Mouse (Mus musculus): ENCODE results near the gene 4933409G03Rik.
"Not testable (repeated sequence)": the region's sequence is repeated elsewhere in the genome, so short reads cannot be mapped to it uniquely, and the experiment has no call there.

The 4933409G03Rik gene

DNA sequence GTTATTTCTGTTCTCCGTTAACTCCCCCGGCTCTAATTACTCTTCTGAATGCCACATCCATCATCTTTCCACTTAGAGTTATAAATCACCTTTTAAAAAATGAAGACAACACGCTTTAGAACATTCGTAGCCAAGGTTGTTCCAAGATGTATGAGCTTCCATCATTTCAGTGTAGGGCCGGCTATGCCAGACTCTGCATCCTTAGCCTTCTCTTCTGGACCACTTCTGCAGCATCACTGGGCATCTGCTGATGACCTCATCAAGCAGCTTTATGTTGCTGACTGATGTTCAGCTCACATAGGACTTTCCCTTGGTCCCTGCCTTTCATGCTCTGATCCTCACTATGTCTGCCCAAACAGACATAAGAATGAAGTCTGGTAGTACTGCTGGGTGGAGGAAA lies at the start of gene 4933409G03Rik:
4933409G03Rik (plus strand) TSS at position 301 of the 400 bp plus-strand sequence.
- DNase-seq = no peak

DNA sequence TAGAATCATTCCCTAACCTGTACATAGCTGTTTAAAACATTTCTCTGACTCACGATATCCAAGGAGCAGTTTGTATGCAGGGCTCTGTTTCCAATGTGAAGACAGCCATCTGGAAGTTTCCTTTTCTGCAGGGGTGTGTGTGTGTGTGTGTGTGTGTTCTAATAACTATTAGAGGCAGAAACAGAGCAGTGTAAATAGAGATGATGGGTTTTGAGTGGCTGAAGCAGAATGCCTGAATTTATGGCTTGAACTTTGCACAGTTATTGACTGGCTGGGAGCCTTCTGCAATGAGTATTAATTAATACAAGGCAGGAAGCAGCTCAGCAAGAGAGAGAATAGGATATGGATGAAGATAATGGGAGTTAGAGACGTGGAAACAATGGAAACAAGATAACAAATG lies 38.0 kb upstream of the 4933409G03Rik start:
- DNase-seq = no peak

DNA sequence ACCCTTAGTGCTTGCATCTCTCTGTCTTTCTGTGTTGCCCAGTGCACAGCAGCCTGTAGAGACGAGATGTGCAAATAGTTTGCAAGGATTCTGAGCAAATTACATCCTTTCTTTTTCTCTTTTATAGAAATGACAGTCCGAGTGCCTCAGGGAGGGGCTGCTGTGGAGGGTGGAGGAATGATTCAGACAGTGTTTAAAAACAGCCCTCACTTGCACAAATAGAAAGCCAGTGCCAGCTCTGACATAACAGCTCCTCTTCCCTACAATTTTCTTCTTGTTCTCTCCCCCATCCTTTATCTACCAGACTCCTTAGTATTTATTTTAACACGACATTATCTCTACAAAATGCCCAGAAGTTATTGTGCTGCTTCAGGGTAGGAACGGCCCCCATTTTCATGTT lies 21.4 kb upstream of the 4933409G03Rik start:
- no peak for DNase-seq

DNA sequence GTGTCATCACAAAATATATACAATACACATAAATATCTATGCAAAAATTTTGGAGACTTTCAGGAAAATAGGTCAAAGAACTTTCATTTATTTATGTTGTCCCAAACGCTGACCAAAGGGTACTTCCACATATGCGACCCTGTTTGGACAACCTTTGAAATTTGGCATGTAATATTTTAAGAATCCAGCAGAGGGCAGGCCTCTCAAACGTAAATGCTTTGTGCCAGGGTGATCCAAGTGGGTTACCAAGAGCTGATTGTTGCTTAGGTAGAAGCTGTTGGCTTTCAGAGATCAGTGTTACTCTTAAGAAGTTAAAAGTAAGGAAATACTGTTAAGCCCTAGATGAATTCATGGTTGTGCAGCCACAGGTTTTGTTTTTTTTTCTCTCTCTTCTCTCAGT lies 18.9 kb upstream of the 4933409G03Rik start:
- DNase-seq = peak; percentile 29

DNA sequence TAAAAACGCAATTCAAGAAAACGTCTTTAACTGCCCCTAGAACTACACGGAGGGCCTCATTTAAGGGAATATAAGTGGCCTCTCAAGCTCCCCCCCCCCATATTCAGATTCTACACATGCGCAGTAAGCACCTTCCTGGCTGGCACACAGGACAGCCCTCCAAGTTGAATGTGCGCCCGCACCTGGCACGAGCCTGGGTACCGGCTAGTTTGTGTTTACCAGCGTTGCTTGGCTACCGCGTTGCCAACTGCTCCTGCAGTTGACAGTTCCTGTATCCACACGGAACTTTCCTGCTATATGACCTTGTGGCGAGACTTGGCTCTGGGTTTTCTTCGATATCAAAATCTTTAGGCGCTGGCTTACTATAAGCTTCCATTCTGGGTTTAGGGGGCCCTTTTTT lies 13.9 kb upstream of the 4933409G03Rik start:
- peak; percentile 7 for DNase-seq

DNA sequence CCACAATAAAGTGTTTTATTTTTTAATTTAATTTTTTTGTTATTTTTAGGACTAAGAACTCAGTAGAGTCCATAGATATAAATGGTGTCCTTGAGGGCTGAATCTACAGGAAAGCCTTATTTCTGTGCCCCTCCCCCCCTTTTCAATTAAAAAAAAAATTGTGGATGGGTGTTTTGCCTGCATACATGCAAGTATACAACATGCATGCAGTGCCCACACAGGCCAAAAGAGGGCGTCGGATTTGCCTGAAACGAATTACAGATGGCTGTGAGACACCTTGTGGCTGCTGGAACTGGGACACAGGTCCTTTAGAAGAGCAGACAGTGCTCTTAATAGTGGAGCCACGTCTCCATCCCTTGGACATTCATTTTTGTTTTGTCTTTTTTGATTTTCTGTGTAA lies 9.9 kb upstream of the 4933409G03Rik start:
- peak; percentile 4 for DNase-seq

DNA sequence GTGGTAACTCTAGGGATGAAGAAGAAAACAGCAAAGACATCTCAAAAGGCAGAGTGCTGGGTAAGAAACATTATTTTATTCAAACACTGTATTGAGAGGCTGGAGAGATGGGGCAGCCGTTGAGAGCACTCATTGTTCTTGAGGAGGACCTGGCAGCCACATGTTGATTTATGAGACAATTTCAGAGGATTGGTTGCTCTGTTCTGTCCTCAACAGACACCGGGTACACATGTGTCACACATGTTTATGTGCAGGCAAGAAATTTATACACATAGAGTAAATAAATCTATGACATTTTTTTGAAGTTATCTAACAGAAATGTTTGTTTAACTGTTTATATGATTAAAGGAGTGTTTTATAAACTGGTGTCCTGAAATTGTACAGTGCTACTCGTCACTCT lies 10.6 kb downstream of the 4933409G03Rik start:
- DNase-seq = no peak

DNA sequence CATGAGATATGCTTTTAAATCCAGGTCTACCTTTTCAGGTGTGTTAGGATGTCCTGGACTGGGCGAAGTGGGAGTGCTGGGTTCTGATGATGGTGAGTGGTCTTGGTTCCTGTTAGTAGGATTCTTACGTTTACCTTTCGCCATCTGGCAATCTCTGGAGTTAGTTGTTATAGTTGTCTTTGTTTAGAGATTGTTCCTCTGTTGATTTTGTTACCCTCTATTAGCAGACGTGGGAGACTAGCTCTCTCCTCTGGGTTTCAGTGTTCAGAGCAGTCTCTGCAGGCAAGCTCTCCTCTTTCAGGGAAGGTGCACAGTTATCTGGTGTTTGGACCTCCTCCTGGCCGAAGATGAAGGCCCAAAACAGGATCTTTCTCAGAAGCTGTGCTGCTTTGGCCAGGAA lies 74.0 kb downstream of the 4933409G03Rik start, which contains the start of gene 4932414N04Rik:
4932414N04Rik (plus strand) TSS at position 301 of the 400 bp plus-strand sequence.
- not testable (repeated sequence) for DNase-seq
